Mouse (Mus musculus): ENCODE data around the gene Dgkz.

The Dgkz gene

GRCm38 (mm10) chr2:91934016-91934415 lies 41.6 kb downstream of the Dgkz start:
- DNase-seq, result no peak

- no peak for DNase-seq
These were observed 42.2 kb downstream of the Dgkz start for GRCm38 (mm10) chr2:91933471-91933870.

- DNase-seq, result no peak
These were observed 42.8 kb downstream of the Dgkz start for GRCm38 (mm10) chr2:91932737-91933350.

- no peak for DNase-seq
These were observed 43.4 kb downstream of the Dgkz start, which contains the start of gene Mdk for GRCm38 (mm10) chr2:91932160-91932711. Gene Mdk (minus strand): TSS chr2:91932297.

- no peak for DNase-seq
These were observed 44.1 kb downstream of the Dgkz start for GRCm38 (mm10) chr2:91931328-91932159.

- DNase-seq, result no peak
These were observed 44.8 kb downstream of the Dgkz start for GRCm38 (mm10) chr2:91930761-91931291.

- peak; percentile 62 for DNase-seq
These were observed 45.7 kb downstream of the Dgkz start for GRCm38 (mm10) chr2:91929936-91930335.

GRCm38 (mm10) chr2:91929455-91929854 lies 46.2 kb downstream of the Dgkz start:
- DNase-seq, result no peak

- no peak for DNase-seq
These were observed 46.9 kb downstream of the Dgkz start for GRCm38 (mm10) chr2:91928534-91929350.

- peak; percentile 87 for DNase-seq
These were observed 47.7 kb downstream of the Dgkz start for GRCm38 (mm10) chr2:91927826-91928533.

- no peak for DNase-seq
These were observed 48.7 kb downstream of the Dgkz start, which contains the start of gene Chrm4 for GRCm38 (mm10) chr2:91926949-91927348. Gene Chrm4 (plus strand): TSS chr2:91927249.

GRCm38 (mm10) chr2:91925442-91925841 lies 50.2 kb downstream of the Dgkz start:
- DNase-seq, result no peak

GRCm38 (mm10) chr2:91924726-91925125 lies 50.9 kb downstream of the Dgkz start:
- DNase-seq, result no peak

GRCm38 (mm10) chr2:91923415-91924337 lies 52.0 kb downstream of the Dgkz start:
- peak; percentile 78 for DNase-seq

- peak; percentile 28 for DNase-seq
These were observed 52.9 kb downstream of the Dgkz start for GRCm38 (mm10) chr2:91922586-91923414.

GRCm38 (mm10) chr2:91921790-91922570 lies 53.7 kb downstream of the Dgkz start:
- peak; percentile 79 for DNase-seq

GRCm38 (mm10) chr2:91921181-91921789 lies 54.4 kb downstream of the Dgkz start:
- DNase-seq, result peak; percentile 63

GRCm38 (mm10) chr2:91920130-91920529 lies 55.5 kb downstream of the Dgkz start:
- DNase-seq, result no peak

GRCm38 (mm10) chr2:91917096-91917495 lies 58.6 kb downstream of the Dgkz start:
- DNase-seq, result no peak

All from thymus, postnatal 14 days (tissue).